Mouse (Mus musculus): ENCODE measurements around the gene Ldhc.
"Not testable (repeated sequence)": the region's sequence is repeated elsewhere in the genome, so short reads cannot be mapped to it uniquely, and the experiment has no call there.

- not testable (repeated sequence) for TF ChIP-seq POLR2A (IDR thresholded peaks at IDR 0.05; ENCODE audit: borderline replicate concordance, extremely low read depth, low read depth, low read length); CTCF (IDR thresholded peaks at IDR 0.05; ENCODE audit: insufficient read depth, low read length)
Measured at GRCm38 (mm10) chr7:46832112-46832810, 28.7 kb upstream of the Ldhc start.

Data from lung, adult 2 months (tissue).